Mouse (Mus musculus) A20 (cell line): ENCODE results near the gene Vwce.

Source experiments
- DNase-seq: peaks from one replicate; pipeline ENCODE4 v3.0.0-alpha.2; 2011; ENCODE audit warnings: low read depth, low spot score

Gene Vwce

GRCm38 (mm10) chr19:10645616-10646015 is 11.6 kb downstream of the Vwce start:
- DNase-seq = no peak

DNA sequence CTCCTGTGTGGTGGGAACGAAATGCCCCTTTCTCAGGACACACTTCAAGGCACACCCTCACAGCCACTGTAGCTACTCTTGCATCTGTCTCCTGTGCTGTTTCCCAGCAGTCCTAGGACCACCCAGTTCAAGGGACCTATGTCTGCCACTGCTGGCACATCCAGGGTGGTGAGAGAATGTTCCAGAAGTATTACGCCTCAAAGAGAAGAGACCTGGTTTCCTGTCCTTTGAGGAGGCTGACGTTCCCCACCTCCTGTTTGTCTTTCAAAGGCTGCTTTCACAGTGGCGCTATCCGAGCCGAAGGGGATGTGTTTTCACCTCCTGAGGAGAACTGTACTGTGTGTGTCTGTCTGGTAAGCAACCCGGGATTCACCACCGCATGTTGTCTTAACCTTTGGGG is 14.1 kb downstream of the Vwce start:
- no peak for DNase-seq

DNA sequence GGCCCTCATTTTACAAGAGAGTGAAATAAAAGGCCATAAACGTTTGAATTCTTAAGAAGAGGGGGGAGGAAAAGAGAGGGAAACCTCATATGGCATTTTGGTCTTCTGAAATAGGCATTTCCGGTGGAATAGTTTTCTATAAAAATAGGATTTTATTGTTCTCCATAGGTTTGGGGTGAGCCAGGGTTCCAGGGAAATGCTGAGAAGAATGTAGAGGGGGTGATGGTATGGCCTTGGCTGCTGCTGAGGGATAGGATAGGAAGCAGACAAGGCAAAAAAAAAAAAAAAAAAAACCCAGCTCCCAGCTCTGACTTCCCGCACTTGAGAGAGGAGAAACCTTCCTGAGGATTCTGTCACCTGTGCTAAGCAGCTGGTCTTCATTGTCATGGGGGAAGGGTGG is 22.0 kb downstream of the Vwce start:
- no peak for DNase-seq

DNA sequence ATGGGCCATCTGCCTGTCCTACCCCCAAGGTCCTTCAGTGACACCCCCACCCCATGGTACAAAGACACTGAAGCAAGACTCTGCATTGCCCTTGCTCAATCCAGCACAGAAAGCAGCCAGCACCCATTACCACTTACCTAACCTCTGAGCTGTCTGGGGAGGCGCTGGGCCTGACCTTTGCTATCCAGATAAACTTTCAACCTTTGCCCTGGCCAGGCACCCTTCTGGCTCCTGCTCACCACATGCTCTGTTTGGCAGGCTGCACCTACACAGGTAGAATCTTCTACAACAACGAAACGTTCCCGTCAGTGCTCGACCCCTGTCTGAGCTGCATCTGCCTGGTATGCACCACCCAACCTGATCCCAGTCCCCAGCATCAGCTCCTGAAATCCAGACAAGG is 23.7 kb downstream of the Vwce start:
- DNase-seq = no peak

- no peak for DNase-seq
Measured at GRCm38 (mm10) chr19:10658406-10658805, 24.4 kb downstream of the Vwce start.

DNA sequence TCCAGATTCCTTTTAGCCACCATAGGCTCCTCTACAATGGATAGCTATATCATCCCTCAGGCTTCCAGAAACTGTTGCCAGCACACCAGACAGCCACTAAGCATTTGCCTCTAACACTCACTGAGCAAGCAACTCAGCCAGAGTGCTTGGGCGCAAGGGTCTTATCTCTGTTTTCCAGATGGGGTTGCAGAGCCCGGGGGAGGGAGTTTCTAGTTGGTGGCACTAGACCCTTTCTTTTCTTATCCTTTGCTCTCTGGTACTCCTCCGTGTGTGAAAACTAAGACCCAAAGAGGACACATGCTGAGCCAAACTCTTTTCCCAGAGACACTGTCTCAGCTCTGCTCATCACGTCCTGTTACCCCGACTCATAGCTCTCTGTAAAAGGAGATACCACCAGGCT is 27.4 kb downstream of the Vwce start:
- DNase-seq = no peak

DNA sequence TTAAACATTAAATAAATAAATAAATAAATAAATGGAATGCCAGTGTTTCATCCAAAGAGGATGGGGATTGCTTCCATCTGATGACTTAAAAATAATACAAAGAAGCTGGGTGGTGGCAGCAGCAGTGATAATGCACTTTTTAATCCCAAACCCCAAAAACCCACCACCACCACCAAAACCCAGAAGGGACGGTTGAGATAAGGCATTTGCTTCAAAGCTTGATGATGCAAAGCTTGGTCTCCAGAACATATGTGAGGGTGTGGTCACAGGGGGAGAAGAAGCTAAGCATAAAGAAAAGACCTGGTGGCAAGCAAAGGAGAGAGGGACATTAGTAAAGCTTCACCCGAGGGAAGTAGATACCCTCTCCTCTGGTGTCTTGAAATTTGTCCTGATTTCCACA is 27.9 kb downstream of the Vwce start:
- no peak for DNase-seq

GRCm38 (mm10) chr19:10662665-10663064 is 28.7 kb downstream of the Vwce start:
- DNase-seq = no peak

- no peak for DNase-seq
Measured at GRCm38 (mm10) chr19:10665093-10665492, 31.1 kb downstream of the Vwce start.

GRCm38 (mm10) chr19:10665499-10665898 is 31.5 kb downstream of the Vwce start:
- peak; percentile 68 for DNase-seq

DNA sequence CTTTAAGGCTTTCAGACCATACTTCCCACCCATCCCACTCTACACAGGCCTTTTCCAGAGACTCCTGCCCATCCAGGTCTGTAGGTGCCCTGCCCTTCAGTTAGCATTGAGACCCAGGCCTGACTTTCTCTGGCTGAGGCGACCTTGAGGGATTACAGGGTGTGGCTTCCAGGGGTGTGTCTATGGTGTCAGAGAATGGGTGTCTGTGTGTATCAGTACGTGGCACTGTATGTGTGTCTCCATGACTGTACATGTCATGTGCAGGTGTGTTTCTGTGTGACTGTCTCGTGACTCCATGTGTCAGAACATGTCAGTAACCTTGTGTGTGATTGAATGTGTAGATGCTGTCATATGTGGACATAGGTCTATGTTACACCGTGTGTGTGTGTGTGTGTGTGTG is 37.3 kb downstream of the Vwce start:
- DNase-seq = no peak

GRCm38 (mm10) chr19:10671854-10672417 is 37.9 kb downstream of the Vwce start:
- DNase-seq = no peak

- no peak for DNase-seq
Measured at GRCm38 (mm10) chr19:10673275-10673674, 39.3 kb downstream of the Vwce start.

GRCm38 (mm10) chr19:10676656-10677055 is 42.6 kb downstream of the Vwce start:
- DNase-seq = no peak

DNA sequence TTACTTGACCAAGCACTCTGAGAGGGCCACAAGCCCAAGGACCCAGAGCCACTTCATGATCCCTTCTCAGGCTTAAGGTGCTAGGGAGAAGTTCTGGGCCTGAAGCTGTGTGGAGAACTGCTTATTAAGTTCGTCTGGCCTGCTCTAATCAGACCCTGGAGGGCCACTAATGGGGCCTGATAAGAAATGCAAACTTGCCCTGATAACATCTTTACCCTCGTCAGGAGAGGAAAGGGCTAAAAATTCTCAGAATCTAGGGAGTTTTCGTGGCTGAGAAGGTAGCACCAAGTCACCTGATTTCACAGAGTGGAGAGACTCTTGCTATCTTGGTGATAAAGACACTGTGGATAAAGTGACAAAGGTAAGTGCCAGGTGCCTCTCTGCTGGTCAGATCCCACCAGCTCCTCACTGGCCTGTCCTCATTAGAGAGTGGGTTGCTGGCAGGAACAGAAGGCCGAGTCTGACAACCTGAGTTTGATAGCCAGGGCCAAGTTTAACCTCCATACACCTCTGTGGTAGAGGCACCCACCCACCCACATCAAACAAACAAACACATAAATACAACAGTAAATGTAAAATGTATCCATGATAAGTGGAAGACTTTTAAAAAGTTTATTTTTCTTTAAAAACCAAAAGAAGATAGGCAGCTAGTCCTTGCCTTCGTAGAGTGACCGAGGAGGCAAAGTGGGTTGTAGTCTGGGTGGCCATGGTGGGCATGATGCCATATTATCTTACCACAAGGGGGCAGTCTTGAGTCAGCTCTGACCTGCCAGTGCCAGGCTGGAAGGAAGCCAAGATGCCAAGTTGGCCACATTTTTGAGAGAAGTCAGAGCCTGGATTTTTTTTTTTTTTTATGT is 44.1 kb downstream of the Vwce start, which contains the start of gene Pga5:
Gene Pga5 (minus strand): TSS at position 157 of the 857 bp plus-strand sequence.
- DNase-seq = peak; percentile 64

GRCm38 (mm10) chr19:10678772-10679067 is 44.7 kb downstream of the Vwce start:
- DNase-seq = no peak

- DNase-seq = no peak
Measured at GRCm38 (mm10) chr19:10681571-10681970, 47.6 kb downstream of the Vwce start.

DNA sequence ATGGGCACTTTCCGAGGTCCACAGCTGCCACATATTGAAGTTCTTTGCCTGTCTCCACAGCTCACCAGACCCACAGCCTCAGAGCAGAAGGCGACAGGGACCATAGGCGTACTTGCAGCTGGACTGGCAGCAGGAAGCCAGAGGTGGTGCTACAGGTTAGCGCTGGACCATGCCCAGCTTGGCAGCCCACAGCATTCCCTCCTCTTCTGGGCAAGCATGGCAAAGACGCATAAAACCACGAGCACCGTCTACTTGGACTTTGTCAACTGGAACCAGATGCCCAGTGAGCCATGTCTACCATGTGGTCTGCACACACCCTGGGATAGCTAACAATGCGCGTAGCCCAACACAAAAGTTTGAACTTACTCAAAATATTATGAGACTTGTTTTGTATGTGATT is 51.1 kb downstream of the Vwce start:
- no peak for DNase-seq

- DNase-seq = no peak
Measured at GRCm38 (mm10) chr19:10685727-10686126, 51.7 kb downstream of the Vwce start.

GRCm38 (mm10) chr19:10688537-10689352 is 54.7 kb downstream of the Vwce start, which contains the start of gene Vps37c:
Vps37c (plus strand) TSS chr19:10688735.
- peak; percentile 90 for DNase-seq

GRCm38 (mm10) chr19:10689470-10690166 is 55.6 kb downstream of the Vwce start:
- DNase-seq = no peak

- DNase-seq = no peak
Measured at GRCm38 (mm10) chr19:10690336-10690735, 56.3 kb downstream of the Vwce start.
